Mouse (Mus musculus): ENCODE measurements around the gene Acadvl.
A peak's percentile ranks its signal among the peaks of the same experiment; 100 is the strongest.

Gene Acadvl

DNA sequence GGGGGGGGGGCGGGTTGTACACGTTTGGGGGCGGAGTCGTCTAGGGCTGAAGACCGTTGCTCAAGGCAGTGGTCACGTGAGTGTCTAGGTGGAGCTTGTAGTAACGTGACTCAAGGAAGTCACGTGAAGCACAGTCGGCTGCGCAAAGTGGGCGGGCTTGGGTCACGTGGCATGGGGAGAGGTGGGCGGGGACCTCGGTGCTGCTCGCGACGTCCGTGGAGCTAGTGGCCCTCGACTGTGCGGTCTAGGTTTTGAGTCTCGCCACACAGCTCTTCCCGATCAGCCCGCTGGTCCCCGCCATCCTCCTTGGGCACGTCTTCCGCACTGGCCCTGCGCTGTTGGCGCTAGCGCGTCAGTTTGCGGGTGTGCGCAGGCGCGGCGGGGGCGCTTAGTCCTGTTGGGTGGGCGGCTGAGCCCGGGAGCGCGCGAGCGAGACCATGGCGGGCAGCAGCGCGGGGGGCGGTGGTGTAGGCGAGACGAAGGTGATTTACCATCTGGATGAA is 14.8 kb downstream of the Acadvl start, which contains the start of gene Dvl2:
Dvl2 (plus strand) TSS at position 200 of the 503 bp plus-strand sequence.
- peak; percentile 94 to 97 for DNase-seq

DNA sequence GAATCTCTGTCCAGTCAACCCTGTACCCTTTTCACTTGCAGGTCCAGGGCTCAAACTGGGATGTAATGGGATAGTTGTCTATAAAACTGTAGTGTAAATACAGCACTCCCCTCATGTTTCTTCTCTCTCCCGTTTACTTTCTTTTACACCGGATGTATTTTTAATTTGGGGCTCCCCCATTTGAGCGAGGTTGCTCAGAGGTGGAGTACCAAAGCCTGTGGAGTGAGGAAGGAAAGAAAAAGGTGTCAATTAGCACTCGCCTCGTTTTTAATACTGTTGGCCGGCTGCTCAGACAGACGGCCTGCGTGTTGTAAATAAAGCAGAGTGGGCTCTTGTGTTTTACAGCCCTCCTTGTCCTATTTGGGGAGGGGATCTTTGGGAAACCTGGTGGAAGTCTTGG is 15.5 kb downstream of the Acadvl start:
- no peak for DNase-seq

DNA sequence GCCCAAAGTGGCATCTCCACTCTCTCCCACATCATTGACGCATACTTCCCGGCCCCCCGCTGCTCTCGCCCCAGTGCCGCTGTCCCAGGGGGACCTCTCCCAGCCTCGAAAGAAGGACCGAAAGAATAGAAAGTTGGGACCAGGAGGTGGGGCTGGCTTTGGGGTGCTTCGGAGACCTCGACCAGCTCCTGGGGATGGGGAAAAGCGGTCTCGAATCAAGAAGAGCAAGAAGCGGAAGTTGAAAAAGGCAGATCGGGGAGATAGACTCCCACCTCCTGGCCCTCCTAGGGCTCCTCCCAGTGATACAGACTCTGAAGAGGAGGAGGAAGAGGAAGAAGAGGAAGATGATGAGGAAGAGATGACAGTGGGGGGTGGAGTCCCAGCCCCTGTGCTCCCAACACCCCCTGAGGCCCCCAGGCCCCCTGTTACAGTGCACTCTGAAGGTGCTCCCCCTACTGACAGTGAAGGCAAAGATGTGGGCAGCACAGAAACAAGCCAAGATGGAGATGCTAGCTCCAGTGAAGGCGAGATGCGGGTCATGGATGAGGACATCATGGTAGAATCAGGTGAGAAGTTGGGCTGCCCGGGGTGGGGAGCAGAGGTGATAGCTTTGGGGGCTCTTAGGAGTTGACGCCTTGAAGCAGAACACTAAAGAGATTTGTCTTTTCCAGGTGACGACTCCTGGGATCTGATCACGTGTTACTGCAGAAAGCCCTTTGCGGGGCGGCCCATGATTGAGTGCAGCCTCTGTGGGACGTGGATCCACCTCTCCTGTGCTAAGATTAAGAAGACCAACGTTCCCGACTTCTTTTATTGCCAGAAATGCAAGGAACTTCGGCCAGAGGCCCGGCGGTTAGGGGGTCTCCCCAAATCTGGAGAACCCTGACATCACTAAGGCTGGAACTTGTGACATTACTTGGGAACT is 16.4 kb downstream of the Acadvl start:
- DNase-seq = no peak

DNA sequence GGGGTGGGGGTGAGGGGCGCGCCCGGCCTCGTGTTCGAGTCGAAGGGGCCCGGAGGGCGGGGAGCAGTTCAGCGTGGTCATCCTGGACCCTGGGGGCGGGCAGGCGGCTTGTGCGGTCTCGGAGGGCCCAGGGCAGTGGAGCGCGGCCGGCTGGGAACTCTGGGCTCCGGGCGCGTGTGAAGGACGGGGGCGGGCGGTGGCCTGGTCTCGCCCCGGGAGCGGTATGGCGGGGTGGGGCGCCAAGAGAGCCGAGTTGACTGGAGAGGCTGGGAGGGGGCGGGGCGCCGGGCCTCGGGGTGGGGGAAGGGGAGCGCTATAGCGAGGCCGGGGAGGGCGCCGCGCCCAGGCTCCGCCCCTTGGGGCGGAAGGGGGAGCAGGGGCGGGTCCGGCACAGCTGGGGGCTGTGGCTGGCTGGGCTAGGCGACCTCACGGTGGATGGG is 18.1 kb downstream of the Acadvl start:
- peak; percentile 94 to 97 for DNase-seq

DNA sequence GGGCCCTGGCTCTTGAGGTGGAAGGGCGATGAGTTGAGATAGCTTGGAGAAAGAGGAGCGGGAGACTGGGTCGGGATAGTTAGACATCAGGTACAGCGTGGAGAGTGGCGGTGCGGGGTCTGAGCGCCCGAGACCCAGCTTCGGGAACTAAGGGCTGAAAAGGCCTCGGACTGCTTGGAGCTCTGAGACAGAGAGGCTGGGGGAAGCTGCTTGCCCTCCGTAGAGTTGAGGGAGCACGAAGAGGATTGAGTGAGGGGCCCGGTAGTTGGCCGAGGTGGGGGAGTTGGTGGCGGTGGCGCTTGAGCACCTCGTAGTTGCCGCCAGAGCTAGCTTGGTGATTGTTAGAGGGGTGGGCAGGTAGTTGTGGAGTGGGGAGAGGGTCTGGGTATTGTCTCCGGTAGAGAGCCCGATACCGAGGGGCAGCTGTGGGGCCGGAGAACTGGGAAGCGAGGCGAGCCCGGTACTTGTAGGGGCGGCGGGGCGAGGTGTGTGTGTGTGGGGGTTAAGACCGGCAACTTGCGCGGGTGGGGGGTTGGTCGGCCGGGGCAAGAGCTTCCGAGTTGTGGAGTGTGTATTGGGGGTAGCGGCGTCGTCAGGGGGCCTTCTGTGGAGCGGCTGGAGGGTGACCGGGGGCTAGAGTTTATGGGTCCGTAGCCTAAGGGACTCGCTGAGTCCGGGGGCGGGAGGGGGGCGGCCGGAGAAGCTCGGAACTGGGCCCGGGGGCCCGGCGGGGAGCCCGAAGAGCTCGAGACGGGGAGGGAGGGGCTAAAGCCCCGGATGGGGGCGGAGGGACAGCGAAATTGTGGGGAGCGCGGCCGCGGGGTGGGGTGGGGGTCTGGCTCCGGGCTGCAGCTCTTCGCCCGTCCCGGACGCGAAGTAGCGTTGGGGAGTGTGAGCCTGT is 18.8 kb downstream of the Acadvl start:
- peak; percentile 42 to 77 for DNase-seq

DNA sequence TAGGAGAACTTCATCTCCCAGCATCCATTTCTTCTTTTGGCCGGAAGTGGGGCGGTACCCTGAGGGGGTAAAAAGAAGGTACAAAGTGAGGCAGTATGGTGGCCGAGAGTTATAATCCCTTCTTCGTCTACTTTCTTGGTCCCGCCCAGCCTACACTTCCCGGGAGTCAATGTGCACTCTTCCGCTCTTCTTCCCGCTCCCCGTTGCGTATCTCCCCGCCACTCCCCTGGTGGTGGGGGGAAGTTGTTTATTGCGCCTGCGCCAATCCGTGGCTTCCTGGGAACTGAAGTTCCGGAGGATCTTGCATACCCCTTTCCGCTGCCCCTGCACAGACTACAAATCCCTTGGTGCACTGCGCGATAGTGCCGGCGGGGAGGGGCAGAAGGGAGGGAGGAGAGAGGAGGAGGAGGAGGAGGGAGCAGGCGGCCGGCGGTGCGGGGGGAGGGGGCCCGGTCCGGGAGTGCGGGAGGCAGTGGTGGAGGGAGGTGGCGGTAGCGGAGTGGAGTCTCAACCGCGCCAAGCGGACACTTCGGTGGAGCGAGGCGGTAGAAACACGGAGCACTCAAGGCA is 19.7 kb downstream of the Acadvl start, which contains the start of gene Phf23:
Phf23 (plus strand) TSS at position 387 of the 570 bp plus-strand sequence.
- DNase-seq = peak; percentile 98 to 99

DNA sequence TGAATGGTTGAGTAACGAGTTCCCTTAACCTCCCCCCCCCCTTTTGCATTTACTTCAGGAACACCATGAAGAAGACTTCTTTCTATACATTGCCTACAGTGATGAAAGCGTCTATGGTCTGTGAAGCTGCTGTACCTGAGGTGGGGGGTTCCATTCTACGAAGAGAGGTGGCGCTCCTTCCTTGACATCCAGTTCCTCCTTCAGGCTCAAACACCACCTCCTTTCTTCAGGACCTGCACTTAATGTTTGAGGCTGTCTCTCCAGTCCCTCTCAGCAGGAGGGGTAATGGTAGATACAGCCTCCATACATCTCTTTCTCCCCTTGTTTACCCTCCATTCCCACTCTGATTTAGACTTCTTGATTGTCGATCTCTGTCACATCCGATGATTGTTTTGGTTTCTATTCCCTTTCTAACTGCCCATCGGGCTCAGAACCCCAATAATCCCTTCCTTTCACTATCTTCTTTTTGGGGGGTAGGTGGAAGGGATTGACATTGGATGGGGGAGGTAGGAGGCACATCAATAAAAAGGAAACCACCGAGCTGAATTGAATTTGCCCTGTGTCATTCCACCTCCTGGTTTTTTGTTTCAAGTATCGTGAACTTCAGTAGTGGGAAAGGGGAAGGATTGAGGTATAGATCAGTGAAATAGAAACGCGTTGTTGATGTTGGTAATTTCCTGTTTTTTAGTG is 20.7 kb downstream of the Acadvl start:
- no peak for DNase-seq

DNA sequence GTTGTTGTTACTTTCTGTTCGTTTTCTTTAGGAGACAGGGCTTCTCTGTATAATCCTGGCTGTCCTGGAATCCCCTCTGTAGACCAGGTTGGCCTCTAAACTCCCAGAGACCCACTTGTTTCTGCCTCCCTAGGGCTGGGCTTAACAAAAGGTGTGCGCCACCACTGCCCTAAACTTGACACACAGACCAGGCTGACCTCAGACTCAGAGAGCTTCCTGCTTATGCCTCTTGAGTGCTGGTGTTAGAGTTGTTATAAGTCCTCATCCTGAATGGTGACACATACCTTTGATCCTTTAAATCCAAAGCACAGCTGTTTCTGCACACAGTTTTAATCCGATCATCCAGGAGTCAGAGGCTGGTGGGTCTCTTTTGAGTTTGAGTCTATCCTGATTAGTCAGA is 22.3 kb downstream of the Acadvl start:
- no peak for DNase-seq

DNA sequence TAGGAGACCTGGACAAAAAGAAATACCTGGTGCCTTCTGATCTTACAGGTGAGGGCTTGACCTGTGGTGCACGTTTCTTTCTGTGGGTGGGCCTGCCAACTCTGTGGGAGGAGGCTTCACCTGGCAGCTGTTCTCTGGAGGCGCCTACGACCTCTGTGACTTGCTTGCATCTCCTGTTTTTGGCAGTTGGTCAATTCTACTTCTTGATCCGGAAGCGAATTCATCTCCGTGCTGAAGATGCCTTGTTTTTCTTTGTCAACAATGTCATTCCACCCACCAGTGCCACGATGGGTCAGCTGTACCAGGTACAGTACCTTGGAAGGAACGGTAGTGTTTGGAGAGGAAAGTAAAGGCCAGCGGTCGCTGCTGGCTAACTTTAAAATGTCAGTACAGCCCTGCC is 22.8 kb downstream of the Acadvl start:
- DNase-seq = peak; percentile 52 to 56

DNA sequence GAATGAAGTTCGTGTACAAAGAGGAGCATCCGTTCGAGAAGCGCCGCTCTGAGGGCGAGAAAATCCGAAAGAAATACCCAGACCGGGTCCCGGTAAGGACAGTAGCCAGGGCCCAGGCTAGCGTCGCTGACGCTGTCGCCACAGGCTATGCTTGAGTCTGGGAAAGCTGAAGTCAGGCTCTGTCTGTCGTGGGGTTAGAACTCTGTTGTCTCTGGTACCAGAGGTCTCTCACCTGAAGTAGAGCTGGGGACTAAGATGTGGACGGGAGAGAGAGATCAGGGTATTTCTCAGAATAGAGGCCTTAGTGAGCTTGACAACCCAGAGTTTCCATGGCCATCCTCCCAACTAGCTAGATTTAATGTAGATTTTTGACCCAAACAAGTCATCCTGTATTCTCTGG is 23.5 kb downstream of the Acadvl start:
- no peak for DNase-seq

DNA sequence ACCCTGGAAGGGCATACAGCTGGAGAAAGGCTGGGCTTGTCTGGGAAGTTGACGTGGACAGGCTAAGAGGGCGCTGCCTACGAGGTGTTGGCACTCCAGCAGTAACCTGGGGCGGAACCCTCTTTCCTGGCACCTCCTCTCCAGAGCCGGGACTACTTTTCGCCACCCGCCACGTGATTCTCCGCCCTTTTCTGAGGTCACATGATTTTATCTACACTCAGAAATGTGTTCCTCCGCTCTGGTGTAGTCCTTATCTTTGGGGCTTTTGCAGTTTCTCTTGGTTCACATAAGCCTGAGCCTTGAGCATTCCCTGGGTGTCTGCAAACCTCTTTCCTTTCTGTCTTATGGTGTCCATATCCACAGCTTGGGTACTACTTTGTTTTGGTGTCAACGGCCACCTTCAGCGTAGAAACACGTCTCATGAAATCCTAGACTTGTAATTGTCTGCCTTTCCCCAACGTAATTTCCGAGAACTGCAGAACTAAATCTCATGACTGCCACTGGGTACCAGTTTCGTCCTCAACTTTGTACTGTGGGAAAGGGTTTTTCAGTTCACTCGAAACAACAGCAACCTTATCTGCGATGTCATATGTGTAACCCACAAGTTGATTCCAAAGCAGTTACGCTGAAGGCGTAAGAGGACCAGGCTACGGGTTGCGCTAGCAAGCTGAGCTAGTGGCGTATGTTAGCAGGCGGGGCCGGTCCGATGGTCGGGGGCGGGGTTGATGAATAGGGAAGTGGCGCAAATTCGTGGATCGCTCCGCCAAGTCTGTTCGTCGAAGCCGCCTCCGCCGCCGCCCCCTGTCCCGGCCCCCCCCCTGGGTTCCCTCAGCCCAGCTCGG is 24.1 kb downstream of the Acadvl start, which contains the start of gene Gabarap:
Gabarap (plus strand) TSS at position 294 of the 842 bp plus-strand sequence.
- DNase-seq = peak; percentile 98

DNA sequence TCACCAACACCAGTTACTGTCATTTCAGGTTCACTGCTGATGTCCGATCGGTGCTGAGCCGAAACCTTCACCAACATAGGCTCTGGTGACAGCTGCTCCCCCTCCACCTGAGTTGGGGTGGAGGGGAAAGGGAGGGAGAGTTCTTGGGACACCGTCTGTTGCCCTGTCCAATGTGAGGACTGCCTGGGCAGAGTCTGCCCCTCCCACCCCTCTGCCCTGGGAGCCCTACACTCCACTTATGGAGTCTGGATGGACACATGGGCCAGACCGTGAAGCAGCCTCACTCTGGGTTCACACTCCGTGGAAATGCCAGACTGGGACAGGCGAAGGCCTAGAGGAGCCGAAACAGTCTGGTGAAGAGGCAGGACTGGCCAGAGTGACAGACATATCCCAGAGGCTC is 25.3 kb downstream of the Acadvl start:
- DNase-seq = peak in 1 of 2 experiments; percentile 1

DNA sequence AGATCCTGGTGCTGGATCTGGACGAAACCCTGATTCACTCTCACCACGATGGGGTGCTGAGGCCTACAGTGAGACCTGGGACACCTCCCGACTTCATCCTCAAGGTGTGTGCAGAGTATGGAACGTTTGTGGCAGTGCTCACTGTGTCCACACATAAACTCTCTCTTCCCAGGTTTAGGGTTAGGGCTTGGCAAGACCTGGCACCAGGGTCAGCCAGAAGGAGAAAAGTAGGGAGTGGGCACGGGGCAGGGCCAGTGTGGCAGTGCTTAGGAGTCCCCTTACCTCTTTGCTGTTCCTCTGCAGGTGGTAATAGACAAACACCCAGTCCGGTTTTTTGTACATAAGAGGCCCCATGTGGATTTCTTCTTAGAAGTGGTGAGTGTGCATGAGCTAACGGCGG is 30.8 kb downstream of the Acadvl start:
- no peak for DNase-seq

DNA sequence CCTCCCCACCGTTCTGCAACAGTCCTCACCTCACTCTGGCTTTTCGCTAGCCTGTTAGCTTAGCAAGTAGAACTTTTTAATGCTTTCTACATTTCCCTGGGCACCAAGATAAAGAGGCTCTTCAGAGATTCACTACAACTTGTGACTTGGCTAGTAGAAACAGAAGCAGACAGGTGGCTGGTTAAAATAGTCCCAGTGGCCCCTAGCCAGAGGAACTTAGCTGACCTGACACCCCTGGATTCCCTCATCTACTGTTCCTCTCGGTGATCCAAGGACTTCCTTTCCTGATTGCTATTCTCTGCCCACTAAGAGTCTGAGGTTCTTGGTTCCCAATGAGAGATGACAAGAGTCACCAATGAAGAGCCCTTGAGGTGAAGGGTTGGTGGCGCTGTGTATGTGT is 31.8 kb downstream of the Acadvl start:
- no peak for DNase-seq

DNA sequence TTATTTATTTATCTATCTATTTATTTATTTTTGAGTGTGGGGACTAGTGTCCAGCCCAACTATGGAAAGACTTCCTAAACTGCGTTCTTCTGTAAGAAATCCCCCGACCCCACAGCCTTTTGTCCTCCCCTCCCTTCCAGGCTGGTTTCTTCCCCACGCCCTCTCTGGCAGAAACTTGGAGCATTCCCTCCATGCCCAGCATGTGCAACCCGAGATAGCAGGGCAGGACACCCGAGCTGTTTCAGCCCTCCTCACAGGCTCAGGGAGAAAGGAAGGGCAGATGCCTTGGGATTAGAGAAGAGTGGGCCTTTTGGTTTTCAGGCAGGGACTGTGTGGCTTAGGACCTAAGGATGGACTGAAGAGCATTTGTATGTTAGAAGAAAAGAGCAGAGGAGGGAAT is 32.3 kb downstream of the Acadvl start:
- DNase-seq = no peak

DNA sequence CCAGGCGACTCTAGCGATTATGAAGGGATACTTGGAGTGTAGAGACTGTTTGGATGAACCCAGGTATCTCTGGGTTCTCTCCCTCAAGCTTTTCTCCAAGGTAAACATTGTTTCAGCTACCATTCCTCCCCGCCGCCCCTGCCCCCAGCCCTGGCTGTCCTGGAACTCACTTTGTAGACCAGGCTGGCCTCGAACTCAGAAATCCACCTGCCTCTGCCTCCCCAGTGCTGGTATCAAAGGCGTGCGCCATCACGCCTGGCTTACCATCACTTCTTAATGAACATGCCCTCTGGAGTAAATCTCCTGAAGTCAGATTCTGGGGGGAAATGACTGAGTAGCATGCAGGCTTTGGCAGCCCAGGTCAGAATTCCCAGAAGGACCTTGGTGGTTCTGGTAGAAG is 33.0 kb downstream of the Acadvl start, which contains the start of gene Elp5:
Elp5 (minus strand) TSS at position 293 of the 400 bp plus-strand sequence.
- DNase-seq = no peak

DNA sequence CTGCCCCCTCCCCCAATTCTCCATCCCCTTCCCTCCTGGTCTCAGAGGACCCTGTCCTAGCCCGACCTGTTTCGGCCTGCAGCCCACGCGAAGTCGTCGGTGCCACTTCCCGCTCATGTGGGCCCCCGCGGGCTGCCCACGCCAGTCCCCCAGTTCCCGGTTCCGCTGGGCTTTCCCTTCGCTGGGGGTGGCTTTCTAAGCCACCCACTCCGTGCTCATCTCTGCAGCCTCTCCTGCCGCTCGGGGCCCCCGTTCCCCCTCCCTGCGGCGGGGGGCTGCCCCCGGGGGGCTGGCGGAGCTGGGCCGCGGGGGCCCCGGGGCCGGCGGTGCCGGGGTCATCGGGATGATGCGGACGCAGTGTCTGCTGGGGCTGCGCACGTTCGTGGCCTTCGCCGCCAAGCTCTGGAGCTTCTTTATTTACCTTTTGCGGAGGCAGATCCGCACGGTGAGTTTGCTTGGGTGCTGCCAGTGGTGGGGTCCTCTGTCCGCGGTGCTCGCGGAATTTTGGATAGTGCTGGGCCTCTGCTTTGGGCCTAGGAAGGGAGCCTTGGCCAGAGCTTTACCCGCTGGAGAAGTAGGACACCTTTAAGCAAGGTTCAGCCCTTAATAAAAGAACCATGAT is 34.0 kb downstream of the Acadvl start, which contains the start of gene Ctdnep1:
Ctdnep1 (plus strand) TSS at position 16 of the 622 bp plus-strand sequence.
- peak in 1 of 2 experiments; percentile 24 for DNase-seq

DNA sequence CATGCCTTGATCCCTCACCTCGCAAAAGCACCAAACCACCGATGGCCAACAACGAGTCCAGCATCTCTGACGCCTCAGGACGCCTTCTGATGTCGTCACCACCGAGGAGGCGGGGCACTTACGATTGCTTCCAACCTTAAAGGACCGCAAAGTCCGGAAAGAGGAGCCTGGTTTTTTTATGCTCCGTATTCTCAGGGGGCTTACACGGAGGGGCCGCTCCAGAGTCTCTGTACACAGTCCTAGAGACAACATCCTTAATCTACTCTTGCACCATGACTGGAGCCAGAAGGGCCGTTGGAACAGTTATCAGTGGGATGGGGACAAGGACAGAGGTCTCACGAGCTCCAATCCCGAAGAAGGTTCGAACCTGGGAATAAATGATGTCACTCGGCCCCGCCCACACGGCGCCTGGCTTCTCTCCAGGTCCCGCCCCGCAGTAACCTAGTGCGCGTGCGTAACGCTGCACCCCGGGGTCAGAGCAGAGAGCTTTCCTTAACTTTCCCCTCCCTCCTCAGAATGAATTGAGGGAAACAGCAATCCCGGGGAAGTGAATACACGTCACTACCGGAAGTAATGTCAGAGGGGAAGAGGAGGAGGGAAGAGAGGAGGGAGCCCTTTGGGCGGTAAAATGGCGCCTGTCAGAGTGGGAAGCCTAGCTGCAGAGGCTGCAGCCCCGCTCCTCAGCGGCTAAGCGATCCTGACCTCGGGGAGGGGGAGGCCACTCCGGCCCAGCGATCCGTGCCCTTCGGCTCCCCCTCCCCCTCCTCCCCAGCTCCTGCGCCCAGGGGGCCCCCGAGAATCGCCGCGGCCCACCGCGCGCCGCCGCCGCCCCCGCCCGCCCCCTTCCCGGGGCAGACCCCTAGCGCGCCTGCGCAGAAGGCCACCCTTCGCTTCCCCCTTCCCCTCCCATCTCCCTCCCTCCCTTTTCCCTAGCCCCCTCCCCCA is 34.7 kb downstream of the Acadvl start:
- DNase-seq = peak; percentile 97

DNA sequence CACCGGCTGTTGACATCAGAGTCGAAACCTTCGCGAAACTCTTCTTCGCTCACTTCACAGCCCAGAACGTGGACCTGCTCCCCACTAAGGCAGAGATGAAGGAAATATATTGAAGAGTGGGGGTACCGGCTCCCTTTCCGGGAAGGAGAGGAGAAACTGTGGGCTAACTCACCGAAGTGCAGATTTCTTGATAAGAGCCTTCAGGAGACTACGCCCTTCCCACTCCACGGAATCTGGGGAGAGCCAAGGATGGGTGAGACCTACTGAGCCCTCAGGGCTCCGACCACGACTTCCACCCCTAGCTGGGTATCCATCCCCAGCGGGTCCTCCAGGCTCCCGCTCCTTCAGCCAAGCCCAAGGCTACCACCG is 35.4 kb downstream of the Acadvl start:
- no peak for DNase-seq
